Mouse (Mus musculus) stomach, postnatal 0 days (tissue): ENCODE data around the gene H13.

Experiments used
- CTCF ChIP-seq: IDR thresholded peaks from 2 replicates; pipeline ENCODE4 v1.5.1; 2016; ENCODE audit warnings: antibody characterized with exemption, low read depth, mild to moderate bottlenecking, moderate library complexity
- EP300 ChIP-seq: optimal IDR thresholded peaks from 2 replicates; pipeline ENCODE3; 2016; ENCODE audit warnings: antibody characterized with exemption

DNA sequence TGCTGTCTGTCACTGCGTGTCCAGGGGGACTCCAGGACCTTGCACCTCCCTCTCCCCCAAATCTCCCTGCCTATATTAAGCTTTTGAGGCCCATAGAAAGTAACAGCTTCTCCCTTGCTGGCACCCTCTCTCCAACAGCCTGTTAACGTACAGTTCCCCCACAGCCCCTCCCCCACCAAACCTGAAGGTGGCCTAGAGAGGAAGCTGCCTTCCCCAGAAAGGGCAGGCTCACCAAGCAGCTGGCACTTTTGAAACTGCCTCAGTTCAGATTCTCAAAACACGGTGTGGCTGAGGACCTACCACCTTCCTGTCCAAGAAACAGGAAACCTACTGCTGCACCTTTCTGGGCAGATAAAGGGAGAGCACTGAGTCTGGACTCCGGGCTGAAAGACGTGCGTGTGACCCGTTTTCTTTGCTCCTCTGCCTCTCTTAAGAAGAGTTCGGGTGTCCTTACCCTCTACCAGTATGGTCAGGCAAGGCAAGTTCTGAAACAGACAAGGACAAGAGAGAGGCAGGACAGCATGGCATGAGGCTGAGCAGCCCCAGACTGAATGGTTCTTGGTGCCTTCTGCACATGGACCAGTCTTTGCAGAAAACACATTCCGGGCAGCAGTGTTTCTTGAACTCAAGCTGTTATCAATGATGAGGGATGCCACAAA is 1.9 kb downstream of the H13 start:
- TF ChIP-seq CTCF, result no peak
- no peak for TF ChIP-seq EP300
